Mouse (Mus musculus): ENCODE results near the gene 2610318N02Rik.

DNA sequence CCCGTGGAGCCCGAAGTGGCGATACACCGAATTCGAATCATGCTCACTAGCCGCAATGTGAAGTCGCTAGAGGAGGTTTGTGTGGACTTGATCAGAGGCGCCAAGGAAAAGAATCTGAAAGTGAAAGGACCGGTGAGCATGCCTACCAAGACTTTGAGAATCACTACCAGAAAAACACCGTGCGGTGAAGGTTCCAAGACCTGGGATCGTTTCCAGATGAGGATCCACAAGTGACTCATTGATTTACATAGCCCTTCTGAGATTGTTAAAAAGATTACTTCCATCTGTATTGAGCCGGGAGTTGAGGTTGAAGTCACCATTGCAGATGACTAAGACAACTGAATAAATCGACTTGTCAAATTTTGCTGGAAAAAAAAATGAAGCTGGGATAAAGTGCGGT, 12.4 kb upstream of the 2610318N02Rik start:
- TF ChIP-seq CTCF (IDR thresholded peaks at IDR 0.05; ENCODE audit: insufficient read depth, low read length) (no peak), POLR2A (IDR thresholded peaks at IDR 0.05; ENCODE audit: borderline replicate concordance, extremely low read depth, low read depth, low read length) (no peak)

All from lung, adult 2 months (tissue).